Mouse (Mus musculus) stomach, postnatal 0 days (tissue): ENCODE data around the gene Cdc42se1.

Source experiments
- CTCF ChIP-seq: IDR thresholded peaks from 2 replicates; pipeline ENCODE4 v1.5.1; 2016; ENCODE audit warnings: antibody characterized with exemption, low read depth, mild to moderate bottlenecking, moderate library complexity
- EP300 ChIP-seq: optimal IDR thresholded peaks from 2 replicates; pipeline ENCODE3; 2016; ENCODE audit warnings: antibody characterized with exemption

DNA sequence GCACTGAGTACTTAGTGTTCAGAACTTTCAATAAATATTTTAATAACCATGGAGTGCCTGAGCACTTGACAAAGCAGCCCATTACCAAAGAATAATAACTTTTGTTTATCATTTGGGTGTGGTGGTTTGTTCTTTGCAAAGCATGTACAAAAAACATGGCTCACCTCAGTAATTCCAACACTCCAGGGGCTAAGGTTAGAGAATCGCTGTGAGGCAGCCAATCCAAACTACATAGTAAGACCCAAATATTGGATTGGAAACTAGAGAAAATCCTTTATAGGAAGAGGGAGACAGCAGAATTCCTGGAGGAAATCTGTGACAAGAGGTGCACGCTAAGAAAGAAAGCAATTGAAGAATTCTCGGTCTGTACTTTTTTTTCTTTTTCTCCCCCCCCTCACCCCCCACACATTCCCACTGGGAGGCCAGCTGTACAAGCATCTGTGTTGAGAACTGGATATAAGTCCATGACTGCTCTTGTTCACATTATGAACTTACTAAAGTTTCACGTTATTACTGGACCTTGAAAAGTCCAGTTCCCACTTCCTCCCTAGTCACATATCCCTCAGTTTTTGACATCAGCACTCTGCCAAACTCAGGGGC is 11.8 kb upstream of the Cdc42se1 start:
- no peak for TF ChIP-seq CTCF
- no peak for TF ChIP-seq EP300
